29 mouse cellular contexts compared by ENCODE assay signal in the genomic region with DNA sequence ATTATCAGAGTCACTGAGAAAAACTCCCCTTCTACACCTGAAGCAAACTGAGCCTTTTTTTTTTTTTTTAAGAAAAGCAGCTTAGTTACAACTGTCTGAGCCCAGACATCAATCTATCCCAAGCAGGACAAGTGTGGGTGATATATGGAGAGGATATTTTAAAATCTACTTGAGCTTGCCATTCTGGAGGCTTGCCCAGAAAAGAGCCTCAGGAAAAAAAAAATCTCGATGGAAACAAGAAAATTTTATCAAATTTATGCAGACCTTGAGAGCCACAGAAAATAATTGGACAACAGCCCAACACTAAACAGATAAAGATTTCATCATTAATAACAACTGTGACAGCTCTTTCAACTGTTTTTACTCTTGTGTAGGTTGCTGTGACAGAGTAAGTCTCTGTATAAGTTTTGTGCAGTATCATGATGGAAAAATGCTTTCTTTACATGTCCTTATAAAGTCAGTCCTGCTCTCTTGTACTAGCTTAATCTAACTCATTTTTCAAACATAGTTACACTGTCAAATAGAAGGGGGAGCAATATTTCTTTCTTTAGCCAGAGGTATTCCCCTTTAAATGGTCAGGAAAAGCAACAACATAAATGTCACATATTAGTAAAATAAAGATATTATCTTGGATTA.
A peak's percentile ranks its signal among the peaks of the same experiment; 100 is the strongest.
DNase-seq lines count a peak whose midpoint lies in the region; ATAC-seq and TF ChIP-seq lines count a peak whose summit lies in the region.
"Had no signal": no experiment of that assay in that cellular context is flagged by ENCODE, and none has a peak within 500 bp of the region (broad histone marks: within the 10 kb centered on the region; RNA-seq: fewer than 3 reads in every experiment).

No protein-coding gene starts in this region.

- 20% methylated on average over 1 of the region's 1 CpGs for WGBS in intestine, embryonic 16.5 days
- WGBS in kidney, adult 2 months = 37% methylated on average over 1 of the region's 1 CpGs

- no peak overlapping the region for H3K9ac ChIP-seq in MEL (ENCODE audit: control insufficient read depth, low read depth, low read length, poor library complexity, severe bottlenecking)
- no peak overlapping the region for H3K9ac ChIP-seq in intestine, embryonic 16.5 days (ENCODE audit: low read depth, low read length)
- H3K9ac ChIP-seq: heart, embryonic 13.5 days; hindbrain, embryonic 15.5 days; limb, embryonic 12.5 days; liver, embryonic 15.5 days; lung, embryonic 15.5 days; neural tube, embryonic 13.5 days had no signal

- no peak for TF ChIP-seq CTCF in MEL (IDR thresholded peaks at IDR 0.05 in 2 of 3, conservative IDR thresholded peaks at IDR 0.05 in 1 of 3; ENCODE audit: control insufficient read depth in 1 of 3, insufficient read depth in 1 of 3, low read depth in 2 of 3, low read length in 3 of 3, poor library complexity in 1 of 3, severe bottlenecking in 1 of 3)
- no peak for TF ChIP-seq CTCF in kidney, adult 2 months (conservative IDR thresholded peaks at IDR 0.05; ENCODE audit: insufficient read depth, insufficient read length, low read depth, low read length)

- no peaks in the 10 kb centered on the region for H3K36me3 ChIP-seq in MEL (ENCODE audit: control insufficient read depth in 1 of 2, insufficient read depth in 2 of 2, low read length in 2 of 2)
- no peaks in the 10 kb centered on the region for H3K36me3 ChIP-seq in intestine, embryonic 16.5 days (ENCODE audit: control insufficient read depth, insufficient read depth, low read length)
- no peaks in the 10 kb centered on the region for H3K36me3 ChIP-seq in kidney, adult 2 months (ENCODE audit: control insufficient read depth, insufficient read depth, low read length)
- H3K36me3 ChIP-seq: G1E; heart, embryonic 13.5 days; hindbrain, embryonic 15.5 days; limb, embryonic 12.5 days; liver, embryonic 15.5 days; lung, embryonic 15.5 days; neural tube, embryonic 13.5 days had no signal

- no peaks in the 10 kb centered on the region for H3K9me3 ChIP-seq in MEL (replicated peaks; ENCODE audit: insufficient read depth, low read length)
- no peaks in the 10 kb centered on the region for H3K9me3 ChIP-seq in intestine, embryonic 16.5 days (ENCODE audit: control insufficient read depth, low read length)
- H3K9me3 ChIP-seq: G1E; heart, embryonic 13.5 days; hindbrain, embryonic 15.5 days; limb, embryonic 12.5 days; liver, embryonic 15.5 days; lung, embryonic 15.5 days; neural tube, embryonic 13.5 days had no signal

- no peak overlapping the region for H3K4me3 ChIP-seq in MEL (ENCODE audit: control insufficient read depth in 1 of 2, insufficient read depth in 1 of 2, low read depth in 2 of 2, low read length in 2 of 2)
- no peak overlapping the region for H3K4me3 ChIP-seq in intestine, embryonic 16.5 days (ENCODE audit: low read length)
- no peak overlapping the region for H3K4me3 ChIP-seq in kidney, adult 2 months (ENCODE audit: insufficient read depth, low read depth, low read length)
- H3K4me3 ChIP-seq: heart, embryonic 13.5 days; hindbrain, embryonic 15.5 days; limb, embryonic 12.5 days; liver, embryonic 15.5 days; lung, embryonic 15.5 days; neural tube, embryonic 13.5 days had no signal

- no peak for DNase-seq in frontal cortex, postnatal 25 days (ENCODE audit: low spot score in 2 of 2)
- DNase-seq in left cerebral cortex, postnatal 14 days (ENCODE audit: low spot score in 2 of 2) = peak; percentile 13 to 36
- DNase-seq in left cerebral cortex, adult 8-10 months (ENCODE audit: low spot score in 2 of 2) = no peak
- peak; percentile 34 for DNase-seq in MEL (ENCODE audit: low read depth, low spot score)
- DNase-seq in kidney, adult 2 months = no peak
- no peak for DNase-seq in thymus, postnatal 0 days (ENCODE audit: low spot score)
- DNase-seq: adrenal gland, postnatal 36 days; cerebellum, adult 8-10 months; cerebellum, postnatal 25 days; gastrocnemius, postnatal 10 days; heart, postnatal 10 days; kidney, postnatal 14 days; layer of hippocampus, adult 9-11 months; lung, postnatal 36 days; right cerebral cortex, postnatal 25 days; spleen, adult 18-20 months; thymus, postnatal 25 days had no signal

- H3K27ac ChIP-seq in MEL (ENCODE audit: control insufficient read depth, low read depth, low read length) = no peak overlapping the region
- no peak overlapping the region for H3K27ac ChIP-seq in intestine, embryonic 16.5 days (ENCODE audit: low read length)
- no peak overlapping the region for H3K27ac ChIP-seq in kidney, adult 2 months (ENCODE audit: insufficient read depth, low read depth, low read length)
- H3K27ac ChIP-seq: heart, embryonic 13.5 days; hindbrain, embryonic 15.5 days; limb, embryonic 12.5 days; liver, embryonic 15.5 days; lung, embryonic 15.5 days; neural tube, embryonic 13.5 days had no signal

- H3K4me1 ChIP-seq in MEL (ENCODE audit: control insufficient read depth in 1 of 2, insufficient read depth in 2 of 2, low read length in 2 of 2) = no peaks in the 10 kb centered on the region; a peak in 1 of 4 replicates
- no peaks in the 10 kb centered on the region for H3K4me1 ChIP-seq in intestine, embryonic 16.5 days (ENCODE audit: control insufficient read depth, insufficient read depth, low read length)
- H3K4me1 ChIP-seq in kidney, adult 2 months (ENCODE audit: control insufficient read depth, insufficient read depth, low read length) = no peaks in the 10 kb centered on the region
- H3K4me1 ChIP-seq: heart, embryonic 13.5 days; hindbrain, embryonic 15.5 days; limb, embryonic 12.5 days; liver, embryonic 15.5 days; lung, embryonic 15.5 days; neural tube, embryonic 13.5 days had no signal

- H3K4me2 ChIP-seq in intestine, embryonic 16.5 days (ENCODE audit: low read depth, low read length) = no peak overlapping the region
- H3K4me2 ChIP-seq: heart, embryonic 13.5 days; hindbrain, embryonic 15.5 days; limb, embryonic 12.5 days; liver, embryonic 15.5 days; lung, embryonic 15.5 days; midbrain, embryonic 11.5 days; neural tube, embryonic 13.5 days had no signal

- peak; percentile 49 to 77; a peak in 2 of 4 replicates for TF ChIP-seq EP300 in MEL (IDR thresholded peaks at IDR 0.05; ENCODE audit: low read depth in 1 of 2, low read length in 2 of 2)

- intact Hi-C loops in left cerebral cortex, postnatal 14 days (cut with DNase I) = no loop called here

- peak; percentile 95 for ATAC-seq in frontal cortex, adult (ENCODE audit: low TSS enrichment)
- ATAC-seq in intestine, embryonic 16.5 days = 0 out of 2 replicates have a peak, but pooled peaks have one; percentile 33
- ATAC-seq: forebrain, embryonic 14.5 days; inflammation-experienced regulatory T-cells, adult 6 months had no signal

- no peaks in the 10 kb centered on the region for H3K27me3 ChIP-seq in MEL (ENCODE audit: control insufficient read depth in 1 of 2, insufficient read depth in 2 of 2, low read length in 2 of 2)
- H3K27me3 ChIP-seq in intestine, embryonic 16.5 days (replicated peaks; ENCODE audit: control insufficient read depth, insufficient read depth, low read length) = no peaks in the 10 kb centered on the region
- no peaks in the 10 kb centered on the region for H3K27me3 ChIP-seq in kidney, adult 2 months (replicated peaks; ENCODE audit: control insufficient read depth, insufficient read depth, low read length)
- H3K27me3 ChIP-seq: heart, embryonic 13.5 days; hindbrain, embryonic 15.5 days; limb, embryonic 12.5 days; liver, embryonic 15.5 days; lung, embryonic 15.5 days; neural tube, embryonic 13.5 days had no signal

- no peak for TF ChIP-seq POLR2A in MEL (IDR thresholded peaks at IDR 0.05; ENCODE audit: control insufficient read depth in 1 of 2, insufficient read depth in 1 of 2, low read depth in 1 of 2, low read length in 2 of 2, poor library complexity in 1 of 2)
- no peak for TF ChIP-seq POLR2A in kidney, adult 2 months (IDR thresholded peaks at IDR 0.05; ENCODE audit: low read depth, low read length)

- H3K79me2 ChIP-seq in MEL (ENCODE audit: control insufficient read depth, insufficient read depth, low read length, poor library complexity) = no peaks in the 10 kb centered on the region

- no peak for TF ChIP-seq RAD21 in MEL (IDR thresholded peaks at IDR 0.05; ENCODE audit: low read depth, low read length)

TF ChIP-seq in MEL, 35 proteins besides CTCF, POLR2A, EP300 and RAD21:
- TF ChIP-seq ZC3H11A (IDR thresholded peaks at IDR 0.05; ENCODE audit: low read depth, low read length) (no peak), TCF12 (IDR thresholded peaks at IDR 0.05; ENCODE audit: low read depth, low read length) (peak; percentile 76; the same call in 1 of the 2 replicates), ETS1 (IDR thresholded peaks at IDR 0.05; ENCODE audit: low read depth, low read length) (peak; percentile 60), RCOR1 (IDR thresholded peaks at IDR 0.05; ENCODE audit: low read depth, low read length) (peak; percentile 61; the same call in 1 of the 2 replicates), ZNF384 (IDR thresholded peaks at IDR 0.05; ENCODE audit: low read depth, low read length) (peak; percentile 58), GATA1 (IDR thresholded peaks at IDR 0.05; ENCODE audit: low read depth, low read length) (peak; percentile 7; the same call in 1 of the 2 replicates), ZMIZ1 (IDR thresholded peaks at IDR 0.05; ENCODE audit: low read depth, low read length) (no peak)

Comparison
In these comparisons a context has a peak if more than half of its experiments do, and no peak if none do; other contexts are left out.
1. DNase-seq: peak in left cerebral cortex, postnatal 14 days (2 of 2) and MEL (single experiment); none in frontal cortex, postnatal 25 days (0 of 2), left cerebral cortex, adult 8-10 months (0 of 2), kidney, adult 2 months (single experiment) and thymus, postnatal 0 days (single experiment).